9 mouse cellular contexts compared by ENCODE assay signal in the genomic region with DNA sequence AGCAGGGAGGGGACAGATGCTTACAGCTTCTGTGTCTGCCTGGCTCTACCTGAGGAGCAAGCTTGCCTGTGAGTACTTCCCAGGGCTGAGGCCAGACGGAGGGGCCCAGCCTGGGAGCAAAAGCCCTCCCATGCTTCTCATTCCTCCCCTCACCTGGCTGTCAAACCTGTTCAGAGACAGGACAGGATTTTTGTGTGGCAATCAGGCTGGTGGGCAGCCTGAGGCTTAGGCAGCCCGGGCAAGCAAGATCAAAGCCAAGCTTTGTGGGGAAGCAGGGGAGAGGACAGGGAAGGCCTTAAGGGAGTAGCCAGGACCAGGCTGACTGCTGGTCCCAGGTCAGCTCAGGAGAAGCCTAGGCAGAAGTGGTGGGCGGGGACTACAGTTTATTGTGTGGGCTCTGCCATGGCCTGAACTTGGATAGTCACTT. TPM values are rescaled to one million over a fixed set of nuclear protein-coding genes. Genes with fewer than 3 reads are reported as not detected.
DNase-seq lines count a peak whose midpoint lies in the region; ATAC-seq and TF ChIP-seq lines count a peak whose summit lies in the region.
"Had no signal": no experiment of that assay in that cellular context is flagged by ENCODE, and none has a peak within 500 bp of the region (broad histone marks: within the 10 kb centered on the region; RNA-seq: fewer than 3 reads in every experiment).

No protein-coding gene starts in this region.

- H3K4me3 ChIP-seq in heart, embryonic 12.5 days, result no peak overlapping the region
- peak overlapping the region; percentile 8 for H3K4me3 ChIP-seq in bone marrow macrophage, adult 2 months (ENCODE audit: insufficient read depth, low read length)
- H3K4me3 ChIP-seq in hindbrain, embryonic 12.5 days, result no peak overlapping the region
- H3K4me3 ChIP-seq in midbrain, embryonic 14.5 days (replicated peaks; ENCODE audit: low read depth, low read length), result no peak overlapping the region

- TF ChIP-seq POLR2A in bone marrow macrophage, adult 2 months (IDR thresholded peaks at IDR 0.05; ENCODE audit: borderline replicate concordance, low read depth, low read length), result no peak

- no peaks in the 10 kb centered on the region for H3K9me3 ChIP-seq in heart, embryonic 12.5 days (replicated peaks)
- H3K9me3 ChIP-seq in hindbrain, embryonic 12.5 days (replicated peaks), result no peaks in the 10 kb centered on the region
- no peaks in the 10 kb centered on the region for H3K9me3 ChIP-seq in midbrain, embryonic 14.5 days (ENCODE audit: control insufficient read depth, low read length)

- H3K27me3 ChIP-seq in heart, embryonic 12.5 days (replicated peaks), result no peaks in the 10 kb centered on the region
- no peaks in the 10 kb centered on the region for H3K27me3 ChIP-seq in hindbrain, embryonic 12.5 days
- no peaks in the 10 kb centered on the region for H3K27me3 ChIP-seq in midbrain, embryonic 14.5 days (ENCODE audit: control insufficient read depth, insufficient read depth, low read length)

- TF ChIP-seq CTCF in bone marrow macrophage, adult 2 months (IDR thresholded peaks at IDR 0.05; ENCODE audit: low read depth, low read length), result no peak

- no peak for ATAC-seq in heart, embryonic 12.5 days (ENCODE audit: insufficient number of reproducible peaks, low FRiP score)
- ATAC-seq in hindbrain, embryonic 12.5 days (ENCODE audit: low FRiP score), result 0 out of 2 replicates have a peak, but pooled peaks have one; percentile 29
- 0 out of 2 replicates have a peak, but pooled peaks have one; percentile 3 for ATAC-seq in midbrain, embryonic 14.5 days (ENCODE audit: low FRiP score, low TSS enrichment)

- no peak overlapping the region for H3K9ac ChIP-seq in heart, embryonic 12.5 days
- H3K9ac ChIP-seq in hindbrain, embryonic 12.5 days, result no peak overlapping the region
- H3K9ac ChIP-seq in midbrain, embryonic 14.5 days (replicated peaks; ENCODE audit: low read length), result no peak overlapping the region
- H3K9ac ChIP-seq: liver, embryonic 14.5 days had no signal

- intact Hi-C loops in heart, postnatal 14 days (cut with DNase I), result loop anchor here (2.0 to 5.0 kb wide), 4 partner anchors 18 to 282 kb away; no protein-coding TSS in a partner anchor

- H3K27ac ChIP-seq in heart, embryonic 12.5 days (ENCODE audit: poor library complexity, severe bottlenecking), result peak overlapping the region; percentile 70
- H3K27ac ChIP-seq in bone marrow macrophage, adult 2 months (ENCODE audit: insufficient read depth, low read depth, low read length), result peak overlapping the region; percentile 88
- peak overlapping the region; percentile 64; the same call in 1 of the 2 replicates for H3K27ac ChIP-seq in hindbrain, embryonic 12.5 days
- peak overlapping the region; percentile 37 for H3K27ac ChIP-seq in midbrain, embryonic 14.5 days (replicated peaks; ENCODE audit: low read depth, low read length)
- H3K27ac ChIP-seq: liver, embryonic 14.5 days had no signal

- DNase-seq in heart, postnatal 14 days, result no peak
- DNase-seq in midbrain, embryonic 14.5 days, result no peak
- DNase-seq in embryo, embryonic 9.5 days (ENCODE audit: extremely low spot score), result no peak
- no peak for DNase-seq in kidney, adult 11 months
- no peak for DNase-seq in layer of hippocampus, adult 11-12 months (ENCODE audit: low spot score)

- WGBS in heart, embryonic 12.5 days, result 45% methylated on average over 3 of the region's 3 CpGs
- WGBS in hindbrain, embryonic 12.5 days, result 58% methylated on average over 3 of the region's 3 CpGs
- 55% methylated on average over 3 of the region's 3 CpGs for WGBS in midbrain, embryonic 14.5 days

- H3K36me3 ChIP-seq in heart, embryonic 12.5 days, result no peaks in the 10 kb centered on the region
- no peaks in the 10 kb centered on the region for H3K36me3 ChIP-seq in hindbrain, embryonic 12.5 days
- H3K36me3 ChIP-seq in midbrain, embryonic 14.5 days (ENCODE audit: control insufficient read depth, insufficient read depth, low read length), result no peaks in the 10 kb centered on the region

- H3K4me1 ChIP-seq in heart, embryonic 12.5 days (replicated peaks), result peaks cover 62% of the 10 kb centered on the region
- peaks cover 36% of the 10 kb centered on the region for H3K4me1 ChIP-seq in bone marrow macrophage, adult 2 months (ENCODE audit: control insufficient read depth, insufficient read depth, low read length)
- H3K4me1 ChIP-seq in hindbrain, embryonic 12.5 days, result peaks cover 23% of the 10 kb centered on the region
- H3K4me1 ChIP-seq in midbrain, embryonic 14.5 days (ENCODE audit: control insufficient read depth, insufficient read depth, low read length), result peaks cover 12% of the 10 kb centered on the region

- H3K4me2 ChIP-seq in heart, embryonic 12.5 days, result no peak overlapping the region
- no peak overlapping the region for H3K4me2 ChIP-seq in hindbrain, embryonic 12.5 days (replicated peaks)
- no peak overlapping the region for H3K4me2 ChIP-seq in midbrain, embryonic 14.5 days (ENCODE audit: low read length)

RNA-seq across cellular contexts. Expression of a gene that starts 32.7 kb away (rescaled TPM):
- polyA plus RNA-seq in heart, embryonic 12.5 days (2016; fragmentation: Nextera tagmentation; extraction: Ambion mirVana), result 1.3 and 1.4 TPM in 2 replicates
- total RNA-seq in heart, postnatal 14 days (2021), result 1 to 10 TPM; 2.4 to 2.8 TPM
- not detected in 2 replicates for polyA plus RNA-seq in bone marrow macrophage, adult 2 months (2012; ENCODE audit: insufficient read depth, insufficient read length, missing spikeins)
- 1.1 and 1.9 TPM in 2 replicates for polyA plus RNA-seq in hindbrain, embryonic 12.5 days (2016; fragmentation: Nextera tagmentation; extraction: Ambion mirVana)
- polyA plus RNA-seq in midbrain, embryonic 14.5 days (2014; fragmentation: Nextera tagmentation; extraction: Ambion mirVana), result 0.65 and 0.93 TPM in 2 replicates

RNA-seq across cellular contexts. Expression of a gene that starts 58.5 kb away (rescaled TPM):
- 40.1 and 43.3 TPM in 2 replicates for polyA plus RNA-seq in heart, embryonic 12.5 days (2016; fragmentation: Nextera tagmentation; extraction: Ambion mirVana)
- total RNA-seq in heart, postnatal 14 days (2021), result 10 to 100 TPM; 30.2 to 31.3 TPM
- 94.8 and 127 TPM in 2 replicates for polyA plus RNA-seq in bone marrow macrophage, adult 2 months (2012; ENCODE audit: insufficient read depth, insufficient read length, missing spikeins)
- 60.3 and 66.8 TPM in 2 replicates for polyA plus RNA-seq in hindbrain, embryonic 12.5 days (2016; fragmentation: Nextera tagmentation; extraction: Ambion mirVana)
- polyA plus RNA-seq in midbrain, embryonic 14.5 days (2014; fragmentation: Nextera tagmentation; extraction: Ambion mirVana), result 36.5 and 59.7 TPM in 2 replicates

Comparison
In these comparisons a context has a peak if more than half of its experiments do, and no peak if none do; other contexts are left out.
1. H3K27ac ChIP-seq: peak in every context shown above with its lines; median percentile 88 in bone marrow macrophage, adult 2 months; 70 in heart, embryonic 12.5 days; 64 in hindbrain, embryonic 12.5 days; 37 in midbrain, embryonic 14.5 days.